8 mouse cellular contexts compared by ENCODE assay signal in the genomic region with DNA sequence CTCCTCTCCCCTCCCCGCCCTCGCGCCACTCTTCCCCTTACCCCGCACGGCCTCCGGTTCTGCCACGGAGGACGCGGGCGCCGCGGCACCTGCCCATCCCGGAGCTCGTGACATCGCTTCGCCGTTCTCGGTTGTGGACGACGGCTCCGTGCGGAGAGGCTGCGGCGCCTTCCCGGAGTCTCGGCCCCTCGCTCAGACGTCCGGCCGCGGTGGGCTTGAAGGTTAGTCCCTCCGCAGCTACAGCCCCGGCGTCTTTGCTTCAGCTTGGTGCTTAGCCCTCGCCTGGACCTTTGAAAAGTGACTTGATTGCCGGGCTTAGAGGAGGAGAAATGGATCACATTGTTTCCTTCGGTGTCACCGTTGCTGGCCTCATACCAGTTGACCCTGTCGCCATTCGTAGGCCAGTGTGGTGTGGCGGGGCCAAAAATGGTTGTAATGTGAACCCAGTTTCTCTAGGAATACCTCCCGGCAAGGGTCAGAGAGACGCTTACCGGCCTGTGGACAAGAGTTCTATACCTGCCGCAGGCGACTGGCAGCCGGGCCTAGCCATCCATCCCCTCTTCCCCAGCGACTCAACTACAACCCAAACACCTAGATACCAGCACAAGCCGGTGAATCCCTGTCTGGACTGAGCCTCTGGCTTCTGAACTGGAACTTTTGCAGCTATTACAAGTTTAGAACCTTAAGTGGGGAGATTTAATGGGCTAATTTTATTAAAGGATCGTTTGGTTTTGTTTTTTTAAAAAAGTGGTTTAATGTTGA. TPM values are rescaled to one million over a fixed set of nuclear protein-coding genes. Genes with fewer than 3 reads are reported as not detected.
DNase-seq lines count a peak whose midpoint lies in the region; ATAC-seq and TF ChIP-seq lines count a peak whose summit lies in the region.

No protein-coding gene starts in this region.

- TF ChIP-seq CTCF in liver, adult 2 months (IDR thresholded peaks at IDR 0.05; ENCODE audit: low read depth, low read length) = no peak

- H3K36me3 ChIP-seq in ES-E14 (ENCODE audit: control insufficient read depth, insufficient read depth, low read length, poor library complexity, severe bottlenecking) = peaks cover 27% of the 10 kb centered on the region
- H3K36me3 ChIP-seq in embryonic facial prominence, embryonic 11.5 days (replicated peaks; ENCODE audit: control insufficient read depth, insufficient read depth, low read depth, low read length) = peaks cover 19% of the 10 kb centered on the region
- H3K36me3 ChIP-seq in liver, adult 2 months (ENCODE audit: control insufficient read depth, insufficient read depth, low read length) = peaks cover 24% of the 10 kb centered on the region; the same call in 1 of the 2 replicates
- H3K36me3 ChIP-seq in neural tube, embryonic 12.5 days = peaks cover 38% of the 10 kb centered on the region

- no peaks in the 10 kb centered on the region for H3K27me3 ChIP-seq in embryonic facial prominence, embryonic 11.5 days (ENCODE audit: control insufficient read depth, insufficient read depth, low read length)
- no peaks in the 10 kb centered on the region for H3K27me3 ChIP-seq in liver, adult 2 months (ENCODE audit: control insufficient read depth, insufficient read depth, low read length)
- no peaks in the 10 kb centered on the region for H3K27me3 ChIP-seq in neural tube, embryonic 12.5 days (replicated peaks)

- H3K4me2 ChIP-seq in embryonic facial prominence, embryonic 11.5 days (ENCODE audit: low read depth, low read length) = peak overlapping the region; percentile 67
- peak overlapping the region; percentile 83 for H3K4me2 ChIP-seq in neural tube, embryonic 12.5 days (replicated peaks)

- H3K9ac ChIP-seq in ES-E14 (ENCODE audit: insufficient read depth, low read depth, low read length, poor library complexity, severe bottlenecking) = peak overlapping the region; percentile 92
- H3K9ac ChIP-seq in embryonic facial prominence, embryonic 11.5 days (replicated peaks; ENCODE audit: low read length) = peak overlapping the region; percentile 97
- H3K9ac ChIP-seq in liver, adult 2 months (ENCODE audit: low read depth, low read length) = peak overlapping the region; percentile 91
- peak overlapping the region; percentile 97 for H3K9ac ChIP-seq in neural tube, embryonic 12.5 days

- WGBS in embryonic facial prominence, embryonic 11.5 days = under 1% methylated on average over 49 of the region's 50 CpGs
- WGBS in liver, adult 2 months = under 1% methylated on average over 46 of the region's 50 CpGs
- under 1% methylated on average over 50 of the region's 50 CpGs for WGBS in neural tube, embryonic 12.5 days

- no peak for TF ChIP-seq POLR2A in liver, adult 2 months (IDR thresholded peaks at IDR 0.05; ENCODE audit: extremely low read depth, insufficient read depth, low read length)

- intact Hi-C loops in heart, postnatal 10 days (cut with DNase I) = no loop called here

- H3K4me3 ChIP-seq in ES-E14 (ENCODE audit: insufficient read depth in 1 of 2, low read depth in 1 of 2, low read length in 2 of 2, poor library complexity in 1 of 2, severe bottlenecking in 1 of 2) = peak overlapping the region; percentile 89 to 91
- H3K4me3 ChIP-seq in embryonic facial prominence, embryonic 11.5 days (ENCODE audit: low read depth, low read length) = peak overlapping the region; percentile 99
- peak overlapping the region; percentile 75 for H3K4me3 ChIP-seq in liver, adult 2 months (ENCODE audit: insufficient read depth, low read depth, low read length)
- H3K4me3 ChIP-seq in neural tube, embryonic 12.5 days = peak overlapping the region; percentile 91

- H3K27ac ChIP-seq in ES-E14 (ENCODE audit: insufficient read depth, low read depth, low read length, poor library complexity, severe bottlenecking) = peak overlapping the region; percentile 86
- peak overlapping the region; percentile 91 for H3K27ac ChIP-seq in embryonic facial prominence, embryonic 11.5 days (replicated peaks; ENCODE audit: low read depth, low read length)
- peak overlapping the region; percentile 62 for H3K27ac ChIP-seq in liver, adult 2 months (replicated peaks; ENCODE audit: insufficient read depth, low read depth, low read length)
- H3K27ac ChIP-seq in neural tube, embryonic 12.5 days = peak overlapping the region; percentile 89

- ATAC-seq in embryonic facial prominence, embryonic 11.5 days (replicated peaks; ENCODE audit: insufficient number of reproducible peaks, low FRiP score, low TSS enrichment, low read depth) = no peak
- no peak; the same call in 1 of the 2 replicates for ATAC-seq in neural tube, embryonic 12.5 days (ENCODE audit: low FRiP score, low read depth)

- H3K4me1 ChIP-seq in ES-E14 (ENCODE audit: control insufficient read depth in 2 of 2, insufficient read depth in 2 of 2, low read length in 2 of 2, poor library complexity in 1 of 2) = peaks cover 0 to 7% of the 10 kb centered on the region in 2 experiments; a peak in 1 of 4 replicates
- H3K4me1 ChIP-seq in embryonic facial prominence, embryonic 11.5 days (ENCODE audit: control insufficient read depth, insufficient read depth, low read length) = no peaks in the 10 kb centered on the region; the same call in 1 of the 2 replicates
- peaks cover 6% of the 10 kb centered on the region for H3K4me1 ChIP-seq in liver, adult 2 months (ENCODE audit: control insufficient read depth, insufficient read depth, low read length)
- H3K4me1 ChIP-seq in neural tube, embryonic 12.5 days = peaks cover 22% of the 10 kb centered on the region

- H3K9me3 ChIP-seq in ES-E14 (ENCODE audit: control insufficient read depth, insufficient read depth, low read depth, low read length) = no peaks in the 10 kb centered on the region
- no peaks in the 10 kb centered on the region for H3K9me3 ChIP-seq in embryonic facial prominence, embryonic 11.5 days (replicated peaks; ENCODE audit: control insufficient read depth, low read length)
- no peaks in the 10 kb centered on the region for H3K9me3 ChIP-seq in neural tube, embryonic 12.5 days

- H3K79me2 ChIP-seq in liver, adult 2 months (ENCODE audit: control insufficient read depth, insufficient read depth, low read length) = no peaks in the 10 kb centered on the region; the same call in 1 of the 2 replicates

- peak; percentile 93 for DNase-seq in heart, adult 11 months
- no peak for DNase-seq in heart, postnatal 4 days
- DNase-seq in ES-E14 (ENCODE audit: low read depth, low spot score) = no peak
- DNase-seq in embryonic facial prominence, embryonic 11.5 days (ENCODE audit: low spot score) = peak; percentile 38
- DNase-seq in heart, postnatal 10 days = peak; percentile 41 to 65
- peak; percentile 68 for DNase-seq in liver, adult 2 months (ENCODE audit: extremely low read depth, low read depth, low spot score)
- DNase-seq in gastrocnemius, postnatal 25 days = no peak

- in situ Hi-C loops in ES-E14 (cut with MboI; ENCODE audit: low sequenced_read_pairs in 2 of 2, unreplicated experiment in 2 of 2) = no loop called here

TF ChIP-seq in ES-E14, 5 proteins besides CTCF, POLR2A, EP300 and RAD21 (continues in another document):
- TF ChIP-seq CHD2 (IDR thresholded peaks at IDR 0.05; ENCODE audit: low read depth, low read length) (no peak), HCFC1 (IDR thresholded peaks at IDR 0.05; ENCODE audit: borderline replicate concordance, insufficient read depth, low read length) (no peak)

RNA-seq across cellular contexts. Expression of gene H2afx, which starts 1.0 kb away (rescaled TPM):
- 100 to 1,000 TPM; 157 to 164 TPM for total RNA-seq in heart, postnatal 4 days (2021)
- 967 and 1,137 TPM in 2 replicates for total RNA-seq in ES-E14 (2012; rRNA removed)
- polyA plus RNA-seq in embryonic facial prominence, embryonic 11.5 days (2014; fragmentation: Nextera tagmentation; extraction: Ambion mirVana) = 412 and 427 TPM in 2 replicates
- total RNA-seq in heart, postnatal 10 days (2021) = 10 to 100 TPM; 54.1 to 57.9 TPM
- 5.6 and 11.2 TPM in 2 replicates for total RNA-seq in liver, adult 2 months (2014; rRNA removed)
- 22.5 and 23.6 TPM in 2 replicates for polyA plus RNA-seq in liver, adult 2 months (2012; rRNA removed)
- 281 and 302 TPM in 2 replicates for polyA plus RNA-seq in neural tube, embryonic 12.5 days (2016; fragmentation: Nextera tagmentation; extraction: Ambion mirVana)
- total RNA-seq in gastrocnemius, postnatal 25 days (2021) = 10 to 100 TPM; 10.8 to 12.8 TPM

RNA-seq across cellular contexts. Expression of gene Hmbs, which starts 8.5 kb away (rescaled TPM):
- 10 to 100 TPM; 54.0 to 60.6 TPM for total RNA-seq in heart, postnatal 4 days (2021)
- total RNA-seq in ES-E14 (2012; rRNA removed) = 69.9 and 71.3 TPM in 2 replicates
- 152 and 161 TPM in 2 replicates for polyA plus RNA-seq in embryonic facial prominence, embryonic 11.5 days (2014; fragmentation: Nextera tagmentation; extraction: Ambion mirVana)
- total RNA-seq in heart, postnatal 10 days (2021) = 10 to 100 TPM; 54.2 to 55.2 TPM
- total RNA-seq in liver, adult 2 months (2014; rRNA removed) = 61.3 and 67.7 TPM in 2 replicates
- 58.8 and 61.4 TPM in 2 replicates for polyA plus RNA-seq in liver, adult 2 months (2012; rRNA removed)
- 92.8 and 95.0 TPM in 2 replicates for polyA plus RNA-seq in neural tube, embryonic 12.5 days (2016; fragmentation: Nextera tagmentation; extraction: Ambion mirVana)
- 10 to 100 TPM; 20.3 to 24.3 TPM for total RNA-seq in gastrocnemius, postnatal 25 days (2021)

RNA-seq across cellular contexts. Expression of gene Dpagt1, which starts 9.7 kb away (rescaled TPM):
- total RNA-seq in heart, postnatal 4 days (2021) = 10 to 100 TPM; 24.1 to 25.0 TPM
- total RNA-seq in ES-E14 (2012; rRNA removed) = 16.3 and 17.9 TPM in 2 replicates
- polyA plus RNA-seq in embryonic facial prominence, embryonic 11.5 days (2014; fragmentation: Nextera tagmentation; extraction: Ambion mirVana) = 51.3 and 60.6 TPM in 2 replicates
- 10 to 100 TPM; 21.1 to 25.2 TPM for total RNA-seq in heart, postnatal 10 days (2021)
- total RNA-seq in liver, adult 2 months (2014; rRNA removed) = 8.7 and 13.1 TPM in 2 replicates
- 57.4 and 71.7 TPM in 2 replicates for polyA plus RNA-seq in liver, adult 2 months (2012; rRNA removed)
- polyA plus RNA-seq in neural tube, embryonic 12.5 days (2016; fragmentation: Nextera tagmentation; extraction: Ambion mirVana) = 34.6 and 39.1 TPM in 2 replicates
- 10 to 100 TPM; 11.0 to 11.2 TPM for total RNA-seq in gastrocnemius, postnatal 25 days (2021)

RNA-seq across cellular contexts. Expression of gene C2cd2l, which starts 15.4 kb away (rescaled TPM):
- total RNA-seq in heart, postnatal 4 days (2021) = 10 to 100 TPM; 16.3 to 16.5 TPM
- 9.0 and 13.9 TPM in 2 replicates for total RNA-seq in ES-E14 (2012; rRNA removed)
- polyA plus RNA-seq in embryonic facial prominence, embryonic 11.5 days (2014; fragmentation: Nextera tagmentation; extraction: Ambion mirVana) = 5.8 and 7.5 TPM in 2 replicates
- total RNA-seq in heart, postnatal 10 days (2021) = 10 to 100 TPM; 14.2 to 17.6 TPM
- 5.2 and 7.9 TPM in 2 replicates for total RNA-seq in liver, adult 2 months (2014; rRNA removed)
- polyA plus RNA-seq in liver, adult 2 months (2012; rRNA removed) = 60.1 and 60.9 TPM in 2 replicates
- 25.3 and 26.9 TPM in 2 replicates for polyA plus RNA-seq in neural tube, embryonic 12.5 days (2016; fragmentation: Nextera tagmentation; extraction: Ambion mirVana)
- total RNA-seq in gastrocnemius, postnatal 25 days (2021) = 10 to 100 TPM; 12.0 to 12.2 TPM

RNA-seq across cellular contexts. Expression of gene Vps11, which starts 26.0 kb away (rescaled TPM):
- 10 to 100 TPM; 20.9 to 21.6 TPM for total RNA-seq in heart, postnatal 4 days (2021)
- total RNA-seq in ES-E14 (2012; rRNA removed) = 35.0 and 35.8 TPM in 2 replicates
- 27.3 and 27.6 TPM in 2 replicates for polyA plus RNA-seq in embryonic facial prominence, embryonic 11.5 days (2014; fragmentation: Nextera tagmentation; extraction: Ambion mirVana)
- 10 to 100 TPM; 22.4 to 22.8 TPM for total RNA-seq in heart, postnatal 10 days (2021)
- 14.5 and 22.0 TPM in 2 replicates for total RNA-seq in liver, adult 2 months (2014; rRNA removed)
- polyA plus RNA-seq in liver, adult 2 months (2012; rRNA removed) = 15.9 and 17.0 TPM in 2 replicates
- polyA plus RNA-seq in neural tube, embryonic 12.5 days (2016; fragmentation: Nextera tagmentation; extraction: Ambion mirVana) = 36.9 and 37.8 TPM in 2 replicates
- total RNA-seq in gastrocnemius, postnatal 25 days (2021) = 10 to 100 TPM; 13.5 to 14.5 TPM

Comparison
In these comparisons a context has a peak if more than half of its experiments do, and no peak if none do; other contexts are left out.
1. DNase-seq: peak in heart, adult 11 months (single experiment), embryonic facial prominence, embryonic 11.5 days (single experiment), heart, postnatal 10 days (2 of 2) and liver, adult 2 months (single experiment); none in heart, postnatal 4 days (single experiment), ES-E14 (single experiment) and gastrocnemius, postnatal 25 days (single experiment).
2. Peak in every context shown above with its lines, with median percentiles within 50 percentile points of each other: H3K27ac ChIP-seq, H3K4me3 ChIP-seq and H3K9ac ChIP-seq.